Mouse (Mus musculus): ENCODE results near the gene Gm42715. TPM values are rescaled to one million over a fixed set of nuclear protein-coding genes. Genes with fewer than 3 reads are reported as not detected.
A peak's percentile ranks its signal among the peaks of the same experiment; 100 is the strongest.

The Gm42715 gene
- polyA plus RNA-seq, 1 experiment from 2014 or later: 24.7 TPM

GRCm38 (mm10) chr7:127476336-127476735 is 43.0 kb upstream of the Gm42715 start:
- no peak overlapping the region for H3K9ac ChIP-seq (ENCODE audit: low read length)
- H3K27me3 ChIP-seq (ENCODE audit: control insufficient read depth, insufficient read depth, low read length): no peaks in the 10 kb centered on the region
- no peaks in the 10 kb centered on the region for H3K9me3 ChIP-seq (ENCODE audit: control insufficient read depth, low read length)
- 96% methylated on average over 11 of the region's 11 CpGs for WGBS
- no peak overlapping the region for H3K4me2 ChIP-seq (ENCODE audit: low read depth, low read length, severe bottlenecking)
- H3K36me3 ChIP-seq (ENCODE audit: control insufficient read depth, insufficient read depth, low read length): peaks cover 10% of the 10 kb centered on the region; the same call in 1 of the 2 replicates
- ATAC-seq (replicated peaks; ENCODE audit: low FRiP score) (no peak), DNase-seq (ENCODE audit: low spot score) (no peak)
- H3K4me1 ChIP-seq (replicated peaks; ENCODE audit: control insufficient read depth, insufficient read depth, low read length): peaks cover 19% of the 10 kb centered on the region
- no peak overlapping the region for H3K27ac ChIP-seq (ENCODE audit: low read depth, low read length)
- H3K4me3 ChIP-seq (ENCODE audit: low read depth, low read length): no peak overlapping the region

GRCm38 (mm10) chr7:127476855-127477254 is 42.5 kb upstream of the Gm42715 start:
- WGBS: 86% methylated on average over 4 of the region's 4 CpGs
- Histone ChIP-seq H3K9ac (ENCODE audit: low read length) (no peak overlapping the region), H3K36me3 (ENCODE audit: control insufficient read depth, insufficient read depth, low read length) (peaks cover 10% of the 10 kb centered on the region; the same call in 1 of the 2 replicates), H3K27ac (ENCODE audit: low read depth, low read length) (no peak overlapping the region), H3K9me3 (ENCODE audit: control insufficient read depth, low read length) (no peaks in the 10 kb centered on the region), H3K27me3 (ENCODE audit: control insufficient read depth, insufficient read depth, low read length) (no peaks in the 10 kb centered on the region), H3K4me1 (replicated peaks; ENCODE audit: control insufficient read depth, insufficient read depth, low read length) (peaks cover 19% of the 10 kb centered on the region), H3K4me2 (ENCODE audit: low read depth, low read length, severe bottlenecking) (peak overlapping the region; percentile 89), H3K4me3 (ENCODE audit: low read depth, low read length) (peak overlapping the region; percentile 72; the same call in 1 of the 2 replicates)
- DNase-seq (ENCODE audit: low spot score): no peak
- no peak for ATAC-seq (replicated peaks; ENCODE audit: low FRiP score)

- Histone ChIP-seq H3K36me3 (ENCODE audit: control insufficient read depth, insufficient read depth, low read length) (peaks cover 14% of the 10 kb centered on the region; the same call in 1 of the 2 replicates), H3K9ac (ENCODE audit: low read length) (peak overlapping the region; percentile 77), H3K4me3 (ENCODE audit: low read depth, low read length) (peak overlapping the region; percentile 72), H3K4me2 (ENCODE audit: low read depth, low read length, severe bottlenecking) (peak overlapping the region; percentile 89), H3K4me1 (replicated peaks; ENCODE audit: control insufficient read depth, insufficient read depth, low read length) (peaks cover 14% of the 10 kb centered on the region), H3K27ac (ENCODE audit: low read depth, low read length) (peak overlapping the region; percentile 89), H3K27me3 (ENCODE audit: control insufficient read depth, insufficient read depth, low read length) (no peaks in the 10 kb centered on the region), H3K9me3 (ENCODE audit: control insufficient read depth, low read length) (no peaks in the 10 kb centered on the region)
- ATAC-seq (replicated peaks; ENCODE audit: low FRiP score): peak; percentile 93
- under 1% methylated on average over 50 of the region's 50 CpGs for WGBS
- peak; percentile 98 for DNase-seq (ENCODE audit: low spot score)
Measured at GRCm38 (mm10) chr7:127477687-127478634, 41.4 kb upstream of the Gm42715 start.

- Histone ChIP-seq H3K4me1 (replicated peaks; ENCODE audit: control insufficient read depth, insufficient read depth, low read length) (peaks cover 14% of the 10 kb centered on the region), H3K9me3 (ENCODE audit: control insufficient read depth, low read length) (no peaks in the 10 kb centered on the region), H3K27ac (ENCODE audit: low read depth, low read length) (peak within 1 kb of the TSS; percentile 89), H3K9ac (ENCODE audit: low read length) (peak within 1 kb of the TSS; percentile 77), H3K27me3 (ENCODE audit: control insufficient read depth, insufficient read depth, low read length) (no peaks in the 10 kb centered on the region), H3K4me2 (ENCODE audit: low read depth, low read length, severe bottlenecking) (peak within 1 kb of the TSS; percentile 89), H3K4me3 (ENCODE audit: low read depth, low read length) (peak within 1 kb of the TSS; percentile 72), H3K36me3 (ENCODE audit: control insufficient read depth, insufficient read depth, low read length) (peaks cover 19% of the 10 kb centered on the region; the same call in 1 of the 2 replicates)
- peak; percentile 80 for ATAC-seq (replicated peaks; ENCODE audit: low FRiP score)
- peak; percentile 92 for DNase-seq (ENCODE audit: low spot score)
- WGBS: under 1% methylated on average over 62 of the region's 62 CpGs
Measured at GRCm38 (mm10) chr7:127478635-127479317, 40.6 kb upstream of the Gm42715 start, which contains the start of gene Fbrs. Fbrs (plus strand) TSS chr7:127479199.

GRCm38 (mm10) chr7:127479318-127480225 is 39.8 kb upstream of the Gm42715 start:
- Histone ChIP-seq H3K4me2 (ENCODE audit: low read depth, low read length, severe bottlenecking) (peak overlapping the region; percentile 89), H3K4me1 (replicated peaks; ENCODE audit: control insufficient read depth, insufficient read depth, low read length) (peaks cover 14% of the 10 kb centered on the region), H3K27ac (ENCODE audit: low read depth, low read length) (peak overlapping the region; percentile 89), H3K36me3 (ENCODE audit: control insufficient read depth, insufficient read depth, low read length) (peaks cover 17% of the 10 kb centered on the region; the same call in 1 of the 2 replicates), H3K9me3 (ENCODE audit: control insufficient read depth, low read length) (no peaks in the 10 kb centered on the region), H3K27me3 (ENCODE audit: control insufficient read depth, insufficient read depth, low read length) (no peaks in the 10 kb centered on the region), H3K9ac (ENCODE audit: low read length) (peak overlapping the region; percentile 77), H3K4me3 (ENCODE audit: low read depth, low read length) (peak overlapping the region; percentile 72)
- DNase-seq (ENCODE audit: low spot score): no peak
- ATAC-seq (replicated peaks; ENCODE audit: low FRiP score): no peak
- 7% methylated on average over 46 of the region's 48 CpGs for WGBS

GRCm38 (mm10) chr7:127480321-127480720 is 39.1 kb upstream of the Gm42715 start:
- peaks cover 13% of the 10 kb centered on the region; the same call in 1 of the 2 replicates for H3K36me3 ChIP-seq (ENCODE audit: control insufficient read depth, insufficient read depth, low read length)
- peaks cover 14% of the 10 kb centered on the region for H3K4me1 ChIP-seq (replicated peaks; ENCODE audit: control insufficient read depth, insufficient read depth, low read length)
- ATAC-seq (replicated peaks; ENCODE audit: low FRiP score) (no peak), DNase-seq (ENCODE audit: low spot score) (no peak)
- WGBS: 67% methylated on average over 2 of the region's 2 CpGs
- peak overlapping the region; percentile 89; the same call in 1 of the 2 replicates for H3K4me2 ChIP-seq (ENCODE audit: low read depth, low read length, severe bottlenecking)
- peak overlapping the region; percentile 77 for H3K9ac ChIP-seq (ENCODE audit: low read length)
- H3K4me3 ChIP-seq (ENCODE audit: low read depth, low read length): peak overlapping the region; percentile 72; the same call in 1 of the 2 replicates
- H3K9me3 ChIP-seq (ENCODE audit: control insufficient read depth, low read length): no peaks in the 10 kb centered on the region
- H3K27me3 ChIP-seq (ENCODE audit: control insufficient read depth, insufficient read depth, low read length): no peaks in the 10 kb centered on the region
- H3K27ac ChIP-seq (ENCODE audit: low read depth, low read length): no peak overlapping the region

- H3K27me3 ChIP-seq (ENCODE audit: control insufficient read depth, insufficient read depth, low read length): no peaks in the 10 kb centered on the region
- DNase-seq (ENCODE audit: low spot score) (no peak), ATAC-seq (replicated peaks; ENCODE audit: low FRiP score) (no peak)
- no peak overlapping the region for H3K27ac ChIP-seq (ENCODE audit: low read depth, low read length)
- H3K4me2 ChIP-seq (ENCODE audit: low read depth, low read length, severe bottlenecking): no peak overlapping the region
- no peak overlapping the region for H3K4me3 ChIP-seq (ENCODE audit: low read depth, low read length)
- H3K9ac ChIP-seq (ENCODE audit: low read length): no peak overlapping the region
- WGBS: 83% methylated on average over 5 of the region's 5 CpGs
- H3K36me3 ChIP-seq (ENCODE audit: control insufficient read depth, insufficient read depth, low read length): peaks cover 21% of the 10 kb centered on the region; the same call in 1 of the 2 replicates
- peaks cover under 1% of the 10 kb centered on the region; the same call in 1 of the 2 replicates for H3K4me1 ChIP-seq (replicated peaks; ENCODE audit: control insufficient read depth, insufficient read depth, low read length)
- no peaks in the 10 kb centered on the region for H3K9me3 ChIP-seq (ENCODE audit: control insufficient read depth, low read length)
Measured at GRCm38 (mm10) chr7:127485416-127485815, 34.0 kb upstream of the Gm42715 start.
